Mouse (Mus musculus): ENCODE measurements around the gene Tmem127.

- no peak for TF ChIP-seq NELFE (IDR thresholded peaks at IDR 0.05; ENCODE audit: low read depth, low read length)
- no peak for TF ChIP-seq CTCF (IDR thresholded peaks at IDR 0.05 in 2 of 3, conservative IDR thresholded peaks at IDR 0.05 in 1 of 3; ENCODE audit: control insufficient read depth in 1 of 3, insufficient read depth in 1 of 3, low read depth in 2 of 3, low read length in 3 of 3, poor library complexity in 1 of 3, severe bottlenecking in 1 of 3)
- TF ChIP-seq HCFC1 (IDR thresholded peaks at IDR 0.05; ENCODE audit: low read depth, low read length), result no peak
- no peak for TF ChIP-seq EP300 (IDR thresholded peaks at IDR 0.05; ENCODE audit: low read depth in 1 of 2, low read length in 2 of 2)
- no peak for TF ChIP-seq POLR2A (IDR thresholded peaks at IDR 0.05; ENCODE audit: control insufficient read depth in 1 of 2, insufficient read depth in 1 of 2, low read depth in 1 of 2, low read length in 2 of 2, poor library complexity in 1 of 2)
- TF ChIP-seq SIN3A (IDR thresholded peaks at IDR 0.05; ENCODE audit: low read length), result no peak
- TF ChIP-seq USF1 (IDR thresholded peaks at IDR 0.05; ENCODE audit: low read depth, low read length), result no peak
- no peak for TF ChIP-seq MAFK (IDR thresholded peaks at IDR 0.05; ENCODE audit: borderline replicate concordance, low read depth, low read length)
- no peak for TF ChIP-seq BHLHE40 (IDR thresholded peaks at IDR 0.05; ENCODE audit: borderline replicate concordance, low read depth, low read length)
- TF ChIP-seq RCOR1 (IDR thresholded peaks at IDR 0.05; ENCODE audit: low read depth, low read length), result no peak
These were observed 9.7 kb upstream of the Tmem127 start for GRCm38 (mm10) chr2:127237897-127238610.

Measured in MEL (cell line).